Mouse (Mus musculus) neural tube, embryonic 15.5 days (tissue): ENCODE data around the gene Cldn1. TPM values are rescaled to one million over a fixed set of nuclear protein-coding genes. Genes with fewer than 3 reads are reported as not detected.

ENCODE experiments used
- polyA plus RNA-seq: library from polyadenylated mRNA; unstranded; fragments of >200 nt; fragmentation: Nextera tagmentation; extraction: Ambion mirVana; gene quantifications from 2 replicates; pipeline ENCODE4 v1.2.1, GENCODE M21; 2015

Gene Cldn1
- polyA plus RNA-seq, 1 experiment from 2014 or later: 4.4 TPM

Other genes starting within 250 kb of the Cldn1 start
- gene Cldn16, start 91.3 kb upstream of the Cldn1 start, polyA plus RNA-seq: not detected in 2 replicates
- gene Tmem207, start 154.9 kb upstream of the Cldn1 start, polyA plus RNA-seq: 0.20 TPM in 1 of 2 replicates, not detected in the other
- 12.3 and 13.7 TPM in 2 replicates for gene Il1rap, start 209.9 kb upstream of the Cldn1 start, polyA plus RNA-seq